Comparison of ENCODE assay signal across 8 mouse cellular contexts in the genomic region with DNA sequence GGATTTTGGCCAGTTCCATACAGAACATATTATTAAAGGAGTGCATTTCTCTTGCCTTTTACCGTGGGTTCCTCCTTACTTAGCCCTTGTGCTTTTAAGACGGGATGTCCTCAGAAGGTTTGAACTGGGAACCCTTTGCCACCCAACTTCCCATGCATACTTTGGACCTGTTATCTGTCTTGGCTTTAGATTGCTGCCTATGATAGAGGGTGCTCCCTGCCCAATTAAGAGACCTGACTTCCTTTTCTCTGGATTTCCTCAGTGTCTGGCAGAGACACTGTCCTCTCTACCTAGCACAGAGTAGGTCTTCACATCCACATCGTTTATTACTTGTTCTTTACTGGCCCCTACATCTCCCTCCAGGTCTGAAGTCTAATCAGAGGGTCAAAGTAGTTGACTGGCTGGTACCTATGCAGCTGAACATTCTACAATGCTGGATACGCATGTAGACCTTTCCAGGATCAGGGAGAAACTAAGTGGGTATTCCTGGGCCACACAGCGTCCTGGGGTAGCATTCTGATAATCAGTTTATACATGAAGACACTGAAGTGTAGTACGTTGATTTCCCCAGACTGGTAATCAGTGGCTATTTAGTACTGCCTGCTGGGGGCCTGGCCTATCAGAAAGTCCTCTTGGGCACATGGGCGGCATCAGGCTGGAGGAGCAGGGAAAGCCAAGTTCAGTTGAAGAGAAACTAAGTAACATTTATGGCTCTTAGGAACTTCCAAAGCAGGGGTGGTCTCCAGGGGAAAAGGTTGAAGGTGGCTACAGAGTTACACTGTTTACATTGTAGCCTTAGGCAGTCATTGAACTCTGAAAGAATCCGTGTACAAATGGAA. TPM values are rescaled to one million over a fixed set of nuclear protein-coding genes. Genes with fewer than 3 reads are reported as not detected.
DNase-seq lines count a peak whose midpoint lies in the region; ATAC-seq lines count a peak whose summit lies in the region.

No protein-coding gene starts in this region.

- no peak for ATAC-seq in megakaryocyte, adult 5-6 weeks (ENCODE audit: poor library complexity, severe bottlenecking)
- no peak for ATAC-seq in liver, embryonic 11.5 days (replicated peaks; ENCODE audit: low FRiP score)
- no peak for ATAC-seq in stomach, embryonic 16.5 days (ENCODE audit: insufficient read depth, low FRiP score)

- peak overlapping the region; percentile 94 for H3K9ac ChIP-seq in liver, embryonic 11.5 days (ENCODE audit: low read depth, low read length)
- H3K9ac ChIP-seq in stomach, embryonic 16.5 days (ENCODE audit: low read length), result peak overlapping the region; percentile 86

- H3K36me3 ChIP-seq in megakaryocyte, embryonic 14.5 days (replicated peaks; ENCODE audit: low read length), result peaks cover 39% of the 10 kb centered on the region
- peaks cover 40% of the 10 kb centered on the region for H3K36me3 ChIP-seq in forebrain, embryonic 10.5 days (replicated peaks)
- H3K36me3 ChIP-seq in liver, embryonic 11.5 days (ENCODE audit: control insufficient read depth, insufficient read depth, low read length), result peaks cover 5% of the 10 kb centered on the region
- H3K36me3 ChIP-seq in stomach, embryonic 16.5 days (ENCODE audit: control insufficient read depth, insufficient read depth, low read length), result no peaks in the 10 kb centered on the region

- peak overlapping the region; percentile 95 for H3K4me3 ChIP-seq in megakaryocyte, embryonic 14.5 days (replicated peaks)
- peak overlapping the region; percentile 87 for H3K4me3 ChIP-seq in forebrain, embryonic 10.5 days
- peak overlapping the region; percentile 81 for H3K4me3 ChIP-seq in liver, embryonic 11.5 days (ENCODE audit: low read depth, low read length)
- peak overlapping the region; percentile 90 for H3K4me3 ChIP-seq in stomach, embryonic 16.5 days (replicated peaks; ENCODE audit: low read length)

- no peak for DNase-seq in forebrain, embryonic 10.5 days (ENCODE audit: extremely low spot score, low spot score)
- no peak for DNase-seq in liver, embryonic 11.5 days (ENCODE audit: low spot score)
- DNase-seq in right cerebral cortex, postnatal 10 days (ENCODE audit: low spot score in 2 of 2), result no peak
- DNase-seq in cerebellum, adult 9-11 months, result no peak
- DNase-seq in lung, postnatal 36 days, result no peak

- peak overlapping the region; percentile 96 for H3K4me2 ChIP-seq in liver, embryonic 11.5 days
- H3K4me2 ChIP-seq in stomach, embryonic 16.5 days (ENCODE audit: low read depth, low read length), result peak overlapping the region; percentile 96

- WGBS in forebrain, embryonic 10.5 days, result 42% methylated on average over 8 of the region's 8 CpGs
- 28% methylated on average over 8 of the region's 8 CpGs for WGBS in liver, embryonic 11.5 days
- WGBS in stomach, embryonic 16.5 days, result 25% methylated on average over 8 of the region's 8 CpGs

- H3K27me3 ChIP-seq in megakaryocyte, embryonic 14.5 days (replicated peaks), result peaks cover 1% of the 10 kb centered on the region
- H3K27me3 ChIP-seq in forebrain, embryonic 10.5 days (ENCODE audit: poor library complexity, severe bottlenecking), result no peaks in the 10 kb centered on the region
- H3K27me3 ChIP-seq in liver, embryonic 11.5 days (replicated peaks; ENCODE audit: control insufficient read depth, insufficient read depth, low read length), result no peaks in the 10 kb centered on the region
- no peaks in the 10 kb centered on the region for H3K27me3 ChIP-seq in stomach, embryonic 16.5 days (ENCODE audit: control insufficient read depth, insufficient read depth, low read length)

- no peaks in the 10 kb centered on the region for H3K9me3 ChIP-seq in megakaryocyte, embryonic 14.5 days
- H3K9me3 ChIP-seq in forebrain, embryonic 10.5 days, result no peaks in the 10 kb centered on the region
- H3K9me3 ChIP-seq in liver, embryonic 11.5 days (ENCODE audit: control insufficient read depth, low read length), result no peaks in the 10 kb centered on the region
- H3K9me3 ChIP-seq in stomach, embryonic 16.5 days (replicated peaks; ENCODE audit: control insufficient read depth, low read length), result no peaks in the 10 kb centered on the region

- H3K27ac ChIP-seq in forebrain, embryonic 10.5 days, result peak overlapping the region; percentile 97
- peak overlapping the region; percentile 28; the same call in 1 of the 2 replicates for H3K27ac ChIP-seq in liver, embryonic 11.5 days (ENCODE audit: low read depth, low read length)
- peak overlapping the region; percentile 96; the same call in 1 of the 2 replicates for H3K27ac ChIP-seq in stomach, embryonic 16.5 days (ENCODE audit: low read length)

- H3K4me1 ChIP-seq in megakaryocyte, embryonic 14.5 days, result peaks cover 57% of the 10 kb centered on the region
- H3K4me1 ChIP-seq in forebrain, embryonic 10.5 days, result peaks cover 51% of the 10 kb centered on the region
- peaks cover 28% of the 10 kb centered on the region for H3K4me1 ChIP-seq in liver, embryonic 11.5 days (replicated peaks; ENCODE audit: control insufficient read depth, insufficient read depth, low read length)
- H3K4me1 ChIP-seq in stomach, embryonic 16.5 days (ENCODE audit: control insufficient read depth, insufficient read depth, low read length), result peaks cover 36% of the 10 kb centered on the region

RNA-seq across cellular contexts. Expression of a gene that starts 2.3 kb away (rescaled TPM):
- 263 and 491 TPM in 2 replicates for polyA plus RNA-seq in megakaryocyte, embryonic 14.5 days (2012; ENCODE audit: insufficient read depth, low replicate concordance)
- total RNA-seq in megakaryocyte, adult 5-6 weeks (2015), result 195 and 196 TPM in 2 replicates
- total RNA-seq in megakaryocyte, adult 5-6 weeks (2017), result 517 and 539 TPM in 2 replicates
- polyA plus RNA-seq in forebrain, embryonic 10.5 days (2016; fragmentation: Nextera tagmentation; extraction: Ambion mirVana), result 338 and 351 TPM in 2 replicates
- 184 and 210 TPM in 2 replicates for polyA plus RNA-seq in liver, embryonic 11.5 days (2014; fragmentation: Nextera tagmentation; extraction: Ambion mirVana)
- 292 and 307 TPM in 2 replicates for polyA plus RNA-seq in stomach, embryonic 16.5 days (2015; fragmentation: Nextera tagmentation; extraction: Ambion mirVana)

RNA-seq across cellular contexts. Expression of a gene that starts 59.2 kb away (rescaled TPM):
- polyA plus RNA-seq in megakaryocyte, embryonic 14.5 days (2012; ENCODE audit: insufficient read depth, low replicate concordance), result 0.02 TPM in 1 of 2 replicates, not detected in the other
- 3.7 and 5.0 TPM in 2 replicates for total RNA-seq in megakaryocyte, adult 5-6 weeks (2015)
- 3.9 and 4.3 TPM in 2 replicates for total RNA-seq in megakaryocyte, adult 5-6 weeks (2017)
- polyA plus RNA-seq in forebrain, embryonic 10.5 days (2016; fragmentation: Nextera tagmentation; extraction: Ambion mirVana), result 1.3 TPM in 2 replicates
- polyA plus RNA-seq in liver, embryonic 11.5 days (2014; fragmentation: Nextera tagmentation; extraction: Ambion mirVana), result 0.99 and 1.2 TPM in 2 replicates
- polyA plus RNA-seq in stomach, embryonic 16.5 days (2015; fragmentation: Nextera tagmentation; extraction: Ambion mirVana), result 4.2 and 4.9 TPM in 2 replicates

Comparison
In these comparisons a context has a peak if more than half of its experiments do, and no peak if none do; other contexts are left out.
1. H3K27ac ChIP-seq: peak in every context shown above with its lines; median percentile 97 in forebrain, embryonic 10.5 days; 96 in stomach, embryonic 16.5 days; 28 in liver, embryonic 11.5 days.